Mouse (Mus musculus) ovary, postnatal 10 days (tissue): ENCODE measurements at regions not wholly inside any gene's neighbourhood (a gene's known extent, or its start where the extent isn't known, plus 50 kb on each side); places are given as distances from the start of the nearest gene placed in this dataset.

Source experiments
- DNase-seq: peaks from one replicate; pipeline ENCODE4 v3.0.0; 2022; ENCODE audit warnings: low spot score

- no peak for DNase-seq
These were observed 51.0 kb upstream of the Stt3b start for GRCm38 (mm10) chr9:115361191-115361590.

GRCm38 (mm10) chr9:115361881-115362280, 51.7 kb upstream of the Stt3b start:
- no peak for DNase-seq

GRCm38 (mm10) chr9:115362486-115362885, 52.3 kb upstream of the Stt3b start:
- no peak for DNase-seq

- no peak for DNase-seq
These were observed 55.0 kb upstream of the Stt3b start for GRCm38 (mm10) chr9:115364919-115365861.

- no peak for DNase-seq
These were observed 57.6 kb upstream of the Stt3b start for GRCm38 (mm10) chr9:115367808-115368207.

GRCm38 (mm10) chr9:115380276-115380675, 70.1 kb upstream of the Stt3b start:
- DNase-seq, result no peak

GRCm38 (mm10) chr9:115382824-115383475, 72.7 kb upstream of the Stt3b start:
- no peak for DNase-seq

- DNase-seq, result peak; percentile 14
These were observed 73.7 kb upstream of the Stt3b start for GRCm38 (mm10) chr9:115383935-115384334.

- DNase-seq, result no peak
These were observed 74.1 kb upstream of the Stt3b start for GRCm38 (mm10) chr9:115384345-115384744.

GRCm38 (mm10) chr9:115387471-115388360, 77.5 kb upstream of the Stt3b start:
- no peak for DNase-seq

- no peak for DNase-seq
These were observed 78.1 kb upstream of the Stt3b start for GRCm38 (mm10) chr9:115388361-115388759.

- no peak for DNase-seq
These were observed 78.9 kb upstream of the Stt3b start for GRCm38 (mm10) chr9:115389082-115389481.

- peak; percentile 23 for DNase-seq
These were observed 80.7 kb upstream of the Stt3b start for GRCm38 (mm10) chr9:115390880-115391281.

- DNase-seq, result no peak
These were observed 85.3 kb upstream of the Stt3b start for GRCm38 (mm10) chr9:115395511-115395910.

GRCm38 (mm10) chr9:115400461-115400860, 90.2 kb upstream of the Stt3b start:
- DNase-seq, result no peak

- DNase-seq, result no peak
These were observed 91.4 kb upstream of the Stt3b start for GRCm38 (mm10) chr9:115401405-115402151.

GRCm38 (mm10) chr9:115402661-115403060, 92.4 kb upstream of the Stt3b start:
- no peak for DNase-seq

GRCm38 (mm10) chr9:115403354-115403968, 93.2 kb upstream of the Stt3b start:
- DNase-seq, result no peak

GRCm38 (mm10) chr9:115407901-115408470, 97.8 kb upstream of the Stt3b start:
- DNase-seq, result no peak

GRCm38 (mm10) chr9:115408886-115409285, 98.7 kb upstream of the Stt3b start:
- DNase-seq, result no peak

GRCm38 (mm10) chr9:115414190-115414589, 104.0 kb upstream of the Stt3b start:
- DNase-seq, result no peak
